Mouse (Mus musculus) neural tube, postnatal 0 days (tissue): ENCODE data around the gene Sprr2i. TPM values are rescaled to one million over a fixed set of nuclear protein-coding genes. Genes with fewer than 3 reads are reported as not detected.

ENCODE experiments used
- polyA plus RNA-seq: library from polyadenylated mRNA; unstranded; fragments of >200 nt; fragmentation: Nextera tagmentation; extraction: Ambion mirVana; gene quantifications from 2 replicates; pipeline ENCODE4 v1.2.1, GENCODE M21; 2015

Sprr2i gene
- not detected in 2 replicates for polyA plus RNA-seq

DNA sequence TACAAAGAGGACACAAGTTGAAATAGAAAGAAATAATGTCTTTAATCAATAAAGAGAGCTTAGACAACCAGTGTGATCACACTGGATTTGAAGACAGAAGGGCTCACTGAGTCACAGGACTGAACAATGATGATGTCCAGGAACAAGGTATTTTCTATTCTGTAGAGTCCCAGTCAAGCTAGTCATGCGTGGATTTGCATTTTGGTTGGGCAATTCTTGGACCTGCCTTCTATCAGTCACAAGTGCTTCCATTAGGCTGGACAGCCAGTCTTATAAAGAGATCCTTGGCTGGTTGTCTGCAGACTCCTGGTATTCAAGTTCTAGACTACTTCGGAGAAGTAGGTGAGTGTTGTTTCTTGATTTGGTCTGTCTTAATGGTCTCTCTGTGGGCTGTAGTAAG is at the start of gene Sprr2i:
TSS of gene Sprr2i (plus strand) at position 301 of the 400 bp plus-strand sequence.

DNA sequence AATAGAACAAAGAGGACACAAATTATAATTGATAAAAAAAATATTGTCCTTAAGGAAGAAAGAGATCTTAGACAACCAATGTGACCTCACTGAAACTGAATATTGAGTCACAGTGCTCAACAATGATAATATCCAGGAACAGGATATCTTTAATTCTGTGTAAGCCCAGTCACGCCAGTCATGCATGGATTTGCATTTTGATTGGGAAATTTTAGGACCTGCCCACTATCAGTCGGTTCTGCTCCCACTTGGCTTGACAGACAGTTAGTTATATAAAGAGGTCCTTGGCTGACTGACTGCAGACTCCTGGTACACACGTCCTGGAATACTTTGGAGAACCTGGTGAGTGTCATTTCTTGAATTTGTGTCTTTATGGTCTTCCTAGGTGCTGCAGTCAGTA is 42.9 kb upstream of the Sprr2i start, which contains the start of gene Sprr2f:
TSS of gene Sprr2f (plus strand) at position 301 of the 400 bp plus-strand sequence.

DNA sequence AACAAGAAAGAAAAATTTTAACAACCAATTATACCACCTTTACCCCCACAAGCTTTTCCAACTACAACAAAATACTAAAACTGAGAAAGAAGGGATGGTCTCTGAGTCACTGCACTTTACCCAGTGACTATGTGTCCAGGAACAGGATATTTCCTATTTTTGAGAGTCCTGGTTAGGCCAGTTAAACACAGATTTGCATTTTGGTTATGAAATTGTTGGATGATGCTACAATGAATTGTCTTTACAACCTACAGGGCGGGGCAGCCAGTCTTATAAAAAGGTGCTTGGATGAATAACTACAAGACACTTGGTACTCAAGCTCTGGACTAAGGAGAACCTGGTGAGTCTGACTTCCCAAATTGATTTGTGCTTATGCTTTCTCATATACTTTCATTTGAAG is 22.4 kb upstream of the Sprr2i start, which contains the start of gene Sprr2h:
TSS of gene Sprr2h (plus strand) at position 301 of the 400 bp plus-strand sequence.

DNA sequence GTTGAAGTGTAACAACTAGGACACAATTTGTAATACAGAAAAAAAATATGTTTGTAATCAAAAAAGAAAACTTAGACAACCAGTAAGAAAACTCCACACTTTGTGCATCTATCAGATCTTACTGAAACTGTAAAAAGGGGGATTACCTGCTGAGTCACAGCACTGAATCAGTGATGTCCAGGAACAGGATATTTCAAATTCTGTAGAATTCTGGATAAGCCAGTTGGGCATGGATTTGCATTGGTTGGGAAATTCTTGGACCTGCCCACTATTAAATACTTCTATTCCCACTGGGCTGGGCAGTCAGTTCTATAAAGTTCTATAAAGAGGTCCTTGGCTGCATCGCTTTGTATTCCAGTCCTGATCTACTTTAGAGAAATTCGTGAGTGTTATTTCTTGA is 10.0 kb downstream of the Sprr2i start, which contains the start of gene Sprr2j-ps:
TSS of gene Sprr2j-ps (plus strand) at position 301 of the 400 bp plus-strand sequence.

DNA sequence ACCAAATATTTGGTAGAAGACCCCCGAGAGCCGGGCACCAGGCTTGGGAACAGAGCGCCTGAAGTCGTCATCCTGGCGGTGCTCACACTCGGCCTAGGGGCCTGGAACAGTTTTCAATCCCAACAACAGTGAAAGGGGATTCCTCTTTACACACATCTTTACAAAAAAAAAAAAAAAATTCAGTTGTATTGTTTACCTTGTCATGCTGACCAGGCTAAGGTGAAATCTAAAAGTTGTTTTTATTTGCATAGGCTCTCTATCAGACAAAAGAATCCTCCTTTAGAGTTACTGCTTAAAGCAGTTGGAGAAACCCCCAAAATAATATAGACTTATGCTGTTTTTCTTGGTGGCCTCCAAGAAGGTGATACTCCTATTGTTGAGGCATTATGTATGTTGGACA is 21.5 kb downstream of the Sprr2i start, which contains the start of gene Gm9774:
TSS of gene Gm9774 (minus strand) at position 101 of the 400 bp plus-strand sequence.

DNA sequence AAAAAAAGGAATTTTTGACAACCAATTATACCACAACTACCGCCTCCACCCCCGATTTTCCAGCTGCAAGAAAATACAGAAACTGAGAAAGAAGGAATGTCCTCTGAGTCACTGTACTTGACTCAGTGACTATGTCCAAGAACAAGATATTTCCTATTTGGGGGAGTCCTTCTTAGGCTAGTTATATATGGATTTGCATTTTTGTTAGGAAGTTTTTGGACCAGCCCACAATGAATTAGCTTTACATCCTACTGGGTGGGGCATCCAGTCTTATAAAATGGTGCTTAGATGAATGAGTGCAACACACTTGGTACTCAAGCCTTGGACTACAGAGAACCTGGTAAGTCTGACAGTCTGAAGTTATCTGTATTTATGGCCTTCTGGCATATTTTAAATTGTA is 24.5 kb downstream of the Sprr2i start, which contains the start of gene Sprr2k:
TSS of gene Sprr2k (plus strand) at position 301 of the 400 bp plus-strand sequence.

DNA sequence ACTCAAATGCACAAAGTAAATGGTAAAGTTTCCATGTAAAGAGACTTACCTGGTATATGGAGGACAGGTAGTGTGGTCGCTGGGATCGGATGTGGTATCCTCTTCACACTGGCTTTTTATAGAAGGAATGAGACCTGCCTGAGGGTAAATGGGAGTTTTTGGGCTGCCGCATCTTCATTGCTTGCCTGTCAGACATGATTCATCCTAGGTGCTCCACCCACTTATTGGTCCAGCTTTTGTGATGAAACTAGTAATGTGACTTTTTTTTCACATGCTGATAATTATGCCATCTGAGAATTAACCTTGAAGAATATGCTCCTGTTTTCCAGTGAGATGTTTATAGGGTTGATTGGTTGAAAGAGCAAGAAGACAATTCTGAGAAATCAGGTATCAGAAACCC is 30.9 kb downstream of the Sprr2i start, which contains the start of gene Sprr1b:
TSS of gene Sprr1b (minus strand) at position 101 of the 400 bp plus-strand sequence.

DNA sequence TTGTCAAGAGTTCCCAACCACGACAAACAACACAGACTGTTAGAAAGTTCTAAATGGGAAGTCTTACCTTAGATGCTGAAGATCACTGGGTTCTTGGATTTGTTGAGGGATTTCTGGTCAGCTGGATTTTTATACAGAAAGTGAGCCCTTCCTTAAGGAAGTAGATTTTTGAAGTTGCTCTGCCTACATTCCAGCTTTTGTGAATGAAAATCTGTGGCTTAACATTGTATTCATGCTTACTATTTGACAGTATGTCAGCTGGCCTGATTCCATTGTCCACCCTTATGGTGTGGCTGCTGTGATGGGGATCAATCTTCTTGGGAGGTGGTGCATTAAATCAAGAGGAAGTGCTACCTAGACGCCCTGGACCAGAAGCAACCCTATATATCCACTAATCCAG is 50.8 kb downstream of the Sprr2i start, which contains the start of gene Sprr3:
TSS of gene Sprr3 (minus strand) at position 101 of the 400 bp plus-strand sequence.

Other genes with a start within 250 kb of the Sprr2i start
- gene Sprr2a1, start 192.2 kb upstream of the Sprr2i start, polyA plus RNA-seq: not detected in 2 replicates
- not detected in 2 replicates for gene Sprr2a2, start 192.1 kb upstream of the Sprr2i start, polyA plus RNA-seq
- gene Sprr2a3, start 122.6 kb upstream of the Sprr2i start, polyA plus RNA-seq: not detected in 2 replicates
- gene Sprr2b, start 91.4 kb upstream of the Sprr2i start, polyA plus RNA-seq: not detected in 2 replicates
- not detected in 2 replicates for gene Sprr2d, start 68.9 kb upstream of the Sprr2i start, polyA plus RNA-seq
- not detected in 2 replicates for gene Sprr2e, start 55.8 kb upstream of the Sprr2i start, polyA plus RNA-seq
- not detected in 2 replicates for gene Sprr2f, start 42.8 kb upstream of the Sprr2i start, polyA plus RNA-seq
- gene Sprr2h, start 22.3 kb upstream of the Sprr2i start, polyA plus RNA-seq: not detected in 2 replicates
- gene Sprr2j-ps, start 10.1 kb downstream of the Sprr2i start, polyA plus RNA-seq: not detected in 2 replicates
- 7.8 and 9.7 TPM in 2 replicates for gene Gm9774, start 21.4 kb downstream of the Sprr2i start, polyA plus RNA-seq
- gene Sprr2k, start 24.6 kb downstream of the Sprr2i start, polyA plus RNA-seq: not detected in 2 replicates
- not detected in 2 replicates for gene Sprr1b, start 30.8 kb downstream of the Sprr2i start, polyA plus RNA-seq
- gene Sprr3, start 50.7 kb downstream of the Sprr2i start, polyA plus RNA-seq: not detected in 2 replicates
- 0.85 and 1.2 TPM in 2 replicates for gene Sprr1a, start 77.9 kb downstream of the Sprr2i start, polyA plus RNA-seq
- gene Sprr4, start 92.5 kb downstream of the Sprr2i start, polyA plus RNA-seq: not detected in 2 replicates
- gene 2310046K23Rik, start 126.5 kb downstream of the Sprr2i start, polyA plus RNA-seq: not detected in 2 replicates
- gene Ivl, start 165.7 kb downstream of the Sprr2i start, polyA plus RNA-seq: not detected in 2 replicates
- gene Smcp, start 181.0 kb downstream of the Sprr2i start, polyA plus RNA-seq: not detected in 2 replicates
- gene 2210017I01Rik, start 199.5 kb downstream of the Sprr2i start, polyA plus RNA-seq: not detected in 2 replicates
- not detected in 2 replicates for gene Lce6a, start 213.7 kb downstream of the Sprr2i start, polyA plus RNA-seq
- gene Lce1a1, start 240.3 kb downstream of the Sprr2i start, polyA plus RNA-seq: not detected in 2 replicates
- gene Lce1b, start 248.9 kb downstream of the Sprr2i start, polyA plus RNA-seq: not detected in 2 replicates